Mouse (Mus musculus) heart, postnatal 25 days (tissue): ENCODE measurements around the gene Abcb11. TPM values are rescaled to one million over a fixed set of nuclear protein-coding genes. Genes with fewer than 3 reads are reported as not detected.
"Not testable (repeated sequence)": the region's sequence is repeated elsewhere in the genome, so short reads cannot be mapped to it uniquely, and the experiment has no call there.

Source experiments
- DNase-seq: peaks from one replicate; pipeline ENCODE4 v3.0.0; 2022; ENCODE audit warnings: low spot score
- intact Hi-C: fragments of 180-260 bp; cut with DNase I; formaldehyde crosslinking; loops from one replicate; pipeline ENCODE4 v1.15.1; 2025
- total RNA-seq, 2 experiments: library from RNA; stranded (reverse); gene quantifications; 2 replicates each; pipeline ENCODE4 v1.2.3; 2021

Gene Abcb11
- total RNA-seq: not detected

DNA sequence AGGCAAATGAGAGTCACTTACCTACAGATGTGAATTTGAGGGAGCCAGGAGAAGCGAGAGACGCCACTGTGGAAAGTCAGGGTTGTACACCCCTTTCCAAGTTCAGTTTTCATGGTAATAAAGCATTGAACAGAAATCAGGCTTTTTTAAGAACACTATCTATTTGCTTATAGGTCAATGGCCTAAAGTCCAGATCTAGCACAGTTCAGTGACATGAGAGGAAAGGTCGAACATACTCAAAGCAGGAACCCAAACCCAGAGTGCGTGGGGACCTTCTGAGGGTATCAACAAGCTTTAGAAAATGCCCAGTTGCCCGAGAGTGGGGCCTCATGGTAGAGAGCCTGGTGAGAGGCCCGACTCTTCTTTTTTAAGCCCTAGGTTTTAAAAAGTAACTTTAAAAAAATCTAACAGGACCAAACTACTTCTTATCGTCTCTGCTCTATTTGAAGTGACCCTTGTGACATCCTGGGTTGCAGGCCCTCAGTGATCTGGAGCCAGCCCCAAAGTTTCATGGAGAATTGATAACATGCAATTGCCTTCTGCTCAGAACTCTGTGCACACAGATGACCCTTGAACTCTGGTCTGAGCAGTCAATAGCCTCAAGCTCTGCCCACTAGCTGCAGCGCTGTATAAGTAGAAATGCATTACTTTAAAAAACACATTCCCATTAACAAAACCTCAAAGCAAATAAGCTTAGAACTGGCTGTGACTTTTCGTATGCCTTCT lies at the start of gene Abcb11:
Gene Abcb11, minus strand, starts transcription at position 121 of the 726 bp plus-strand sequence.
- intact Hi-C loops: no loop called here
- no peak for DNase-seq

DNA sequence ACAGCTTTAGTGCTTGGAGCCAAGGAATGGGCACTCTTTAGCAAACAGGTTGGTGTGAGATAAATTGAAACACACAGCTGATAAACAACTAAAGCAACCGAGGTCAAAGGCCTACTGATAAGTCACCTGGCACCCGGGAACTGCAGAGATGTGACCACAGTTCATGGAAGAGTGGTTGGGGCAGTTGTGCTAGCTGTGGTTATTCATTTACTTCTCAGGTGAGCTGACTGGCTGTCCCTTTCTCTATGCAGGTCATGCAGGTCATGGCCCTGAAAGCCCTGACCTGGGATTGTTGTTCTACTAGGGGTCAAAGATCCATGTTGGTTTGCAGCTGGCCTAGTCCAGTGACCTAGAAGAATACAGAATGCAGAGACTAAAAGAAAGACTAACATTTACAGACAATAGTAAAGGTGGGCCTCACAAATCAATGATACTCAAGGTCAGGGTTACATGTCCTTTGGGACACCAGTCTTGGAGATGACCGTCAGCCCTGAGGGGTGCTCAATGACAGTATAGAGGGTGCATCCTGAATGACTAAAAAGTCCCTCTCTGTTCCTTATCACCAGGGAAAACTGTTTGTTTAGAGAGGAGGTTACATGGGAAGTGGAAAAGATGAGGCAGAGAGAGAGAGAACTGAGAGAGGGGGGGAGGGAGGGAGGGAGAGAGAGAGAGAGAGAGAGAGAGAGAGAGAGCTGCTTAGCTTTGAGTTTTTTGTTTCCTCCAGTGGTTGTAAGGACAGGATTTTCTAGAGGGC lies 43.9 kb upstream of the Abcb11 start:
- intact Hi-C loops: no loop called here
- DNase-seq: no peak

DNA sequence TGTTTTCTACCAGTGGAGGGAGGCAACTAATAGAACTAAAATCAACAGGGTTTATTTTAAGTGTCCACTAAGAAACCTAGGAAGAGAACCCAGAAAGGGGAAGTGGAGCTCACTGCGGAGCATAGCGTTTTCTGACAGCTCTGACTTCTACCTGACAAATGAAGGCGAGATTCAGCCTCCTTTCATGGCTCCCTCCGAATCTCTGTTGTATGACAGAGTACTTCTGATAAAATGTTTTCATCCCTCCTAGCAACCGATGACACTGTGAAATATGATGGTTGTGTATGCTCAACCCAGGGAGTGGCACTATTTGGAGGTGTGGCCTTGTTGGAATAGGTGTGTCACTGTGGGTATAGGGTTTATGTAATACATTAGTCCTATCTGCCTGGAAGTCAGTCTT lies 40.4 kb upstream of the Abcb11 start:
- intact Hi-C loops: no loop called here
- DNase-seq: no peak

GRCm38 (mm10) chr2:69381740-69382139 lies 39.3 kb upstream of the Abcb11 start:
- no peak for DNase-seq
- intact Hi-C loops: no loop called here

DNA sequence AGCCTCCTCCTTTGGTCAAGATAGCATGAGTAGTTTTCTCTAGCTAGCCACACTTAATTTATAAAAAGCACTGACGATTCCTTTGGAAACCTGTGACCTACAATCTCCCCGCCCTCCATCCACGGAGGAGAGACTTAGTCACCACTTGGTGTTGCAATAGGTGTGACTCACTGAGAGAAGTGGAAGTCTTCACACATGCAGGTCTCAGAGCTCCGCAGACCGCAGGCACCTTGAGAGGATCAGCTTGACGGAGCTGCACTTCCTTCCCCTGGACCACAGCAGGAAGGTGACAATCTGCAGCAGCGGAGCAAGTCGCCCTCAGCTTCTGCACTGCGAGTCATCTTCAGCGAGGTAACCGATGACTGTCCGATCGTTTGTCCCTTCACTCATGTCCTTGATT lies 37.9 kb upstream of the Abcb11 start, which contains the start of gene Dhrs9:
Gene Dhrs9, plus strand, starts transcription at position 165 of the 400 bp plus-strand sequence.
- intact Hi-C loops: no loop called here
- DNase-seq: no peak

GRCm38 (mm10) chr2:69379801-69380200 lies 37.4 kb upstream of the Abcb11 start:
- no peak for DNase-seq
- intact Hi-C loops: no loop called here

GRCm38 (mm10) chr2:69376780-69377179 lies 34.4 kb upstream of the Abcb11 start:
- no peak for DNase-seq
- intact Hi-C loops: no loop called here

DNA sequence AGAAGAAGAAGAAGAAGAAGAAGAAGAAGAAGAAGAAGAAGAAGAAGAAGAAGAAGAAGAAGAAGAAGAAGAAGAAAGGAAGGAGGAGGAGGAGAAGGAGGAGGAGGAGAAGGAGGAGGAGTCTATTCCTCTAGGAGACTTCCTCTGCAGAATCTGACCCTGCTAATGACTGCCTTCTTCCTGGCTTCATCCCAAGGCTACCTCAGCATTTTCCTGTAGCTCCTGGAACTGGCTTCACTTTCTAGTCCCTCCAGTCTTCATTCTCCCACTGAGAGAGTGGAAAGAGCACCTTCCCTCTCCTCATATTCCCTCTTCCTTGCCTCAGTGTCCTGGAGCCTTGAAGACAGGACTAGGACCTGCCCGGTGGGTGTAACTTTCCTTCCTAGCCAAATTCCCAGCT lies 22.9 kb upstream of the Abcb11 start:
- intact Hi-C loops: no loop called here

DNA sequence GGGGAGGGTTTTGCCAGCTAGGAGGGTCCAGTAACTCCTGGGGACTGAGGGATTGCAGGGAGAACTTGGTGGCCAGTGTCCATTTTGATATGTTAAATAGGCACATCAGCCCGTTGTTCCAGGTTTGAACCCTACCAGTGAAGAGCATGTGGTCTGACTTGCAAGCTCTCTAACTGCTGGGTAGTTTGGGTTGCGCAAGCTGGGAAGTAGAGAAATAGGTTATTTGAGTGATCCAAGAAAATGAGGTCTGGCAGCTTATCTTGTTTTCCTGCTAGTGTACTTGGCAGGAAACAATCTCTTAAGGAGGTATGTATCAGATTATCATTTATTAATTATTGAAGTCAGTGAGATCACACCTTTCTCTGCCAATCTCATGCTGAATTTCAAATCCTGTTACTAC lies 22.4 kb upstream of the Abcb11 start:
- DNase-seq: no peak

More for the DNA sequence above, 22.9 kb upstream of the Abcb11 start:
- DNase-seq: no peak

DNA sequence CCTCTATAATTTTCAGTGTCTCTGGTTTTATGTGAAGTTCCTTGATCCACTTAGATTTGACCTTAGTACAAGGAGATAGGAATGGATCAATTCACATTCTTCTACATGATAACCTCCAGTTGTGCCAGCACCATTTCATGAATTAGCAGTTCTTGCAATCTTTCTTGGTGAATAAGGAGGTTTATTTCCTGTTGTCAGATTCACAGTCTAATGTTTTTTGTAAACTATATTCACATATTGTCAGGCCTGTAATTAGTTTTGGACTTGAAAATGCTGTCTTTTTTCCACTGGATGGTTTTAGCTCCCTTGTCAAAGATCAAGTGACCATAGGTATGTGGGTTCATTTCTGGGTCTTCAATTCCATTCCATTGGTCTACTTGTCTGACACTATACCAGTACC lies 13.0 kb upstream of the Abcb11 start:
- intact Hi-C loops, DNase-seq: not testable (repeated sequence)

More for the DNA sequence above, 22.4 kb upstream of the Abcb11 start:
- intact Hi-C loops: no loop called here

DNA sequence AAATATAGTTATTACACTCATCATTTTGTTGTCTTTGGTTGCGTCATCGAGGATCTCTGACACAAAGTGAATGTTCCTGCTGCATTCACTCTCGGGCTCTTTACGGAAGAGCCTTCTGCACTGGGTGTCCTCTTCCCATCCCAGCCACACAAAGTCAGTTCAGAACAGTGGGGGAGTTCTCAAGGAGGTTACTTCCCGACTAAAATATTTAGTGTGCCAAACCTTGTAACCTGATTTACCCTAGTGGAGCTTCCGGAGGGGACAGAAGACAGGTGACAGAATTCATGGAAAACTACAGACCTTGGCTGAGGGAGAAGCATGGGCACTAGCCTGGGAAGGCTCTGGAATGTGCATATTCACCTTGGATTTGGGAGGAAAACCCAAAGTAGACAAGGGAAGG lies 910 bp downstream of the Abcb11 start:
- no peak for DNase-seq
- intact Hi-C loops: no loop called here

DNA sequence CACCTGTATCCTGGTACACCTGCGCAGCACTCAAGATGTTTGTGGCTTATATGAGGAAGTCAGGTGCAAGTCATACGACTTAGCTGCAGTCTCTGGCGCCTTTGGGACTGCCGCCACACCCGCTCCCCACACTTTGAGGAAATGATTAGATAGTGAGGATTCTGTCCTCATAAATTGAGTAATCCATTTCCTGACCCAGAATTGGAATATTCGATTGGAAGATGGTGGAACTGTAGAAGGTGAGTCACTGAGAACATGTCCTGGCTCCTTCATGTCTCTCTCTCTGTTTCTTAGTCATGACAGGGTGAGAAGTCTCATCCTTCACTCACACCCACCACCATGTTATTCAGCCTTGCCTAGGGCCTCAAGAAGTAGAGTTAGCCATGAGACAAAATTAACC lies 10.9 kb downstream of the Abcb11 start:
- DNase-seq, intact Hi-C loops: not testable (repeated sequence)

- intact Hi-C loops: loop anchor here (5.0 kb wide), 1 partner anchor 51 kb away; no protein-coding TSS in a partner anchor
- no peak for DNase-seq
Measured at GRCm38 (mm10) chr2:69328509-69329163, 13.8 kb downstream of the Abcb11 start.

GRCm38 (mm10) chr2:69324881-69325660 lies 17.3 kb downstream of the Abcb11 start:
- no peak for DNase-seq
- intact Hi-C loops: loop anchor here (5.0 kb wide), 1 partner anchor 48 kb away; no protein-coding TSS in a partner anchor

DNA sequence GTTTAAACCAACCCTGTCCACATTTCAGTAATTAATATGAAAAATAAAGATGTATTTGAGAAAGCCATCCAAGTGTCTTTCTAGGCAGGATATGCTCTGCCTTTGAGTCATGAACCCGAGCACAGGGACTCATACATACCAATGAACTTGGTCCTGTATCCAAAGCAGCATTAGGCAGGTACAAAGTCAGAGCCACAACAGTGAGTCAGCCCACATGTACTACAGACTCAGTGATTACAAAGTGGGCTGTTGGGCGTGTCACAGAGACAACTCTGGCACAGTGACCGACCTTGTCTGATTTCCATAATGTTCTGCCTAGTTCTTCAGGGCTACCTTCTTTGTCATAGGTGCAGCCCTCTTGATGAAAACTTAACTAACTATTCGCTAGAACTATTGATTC lies 19.4 kb downstream of the Abcb11 start:
- intact Hi-C loops: no loop called here
- no peak for DNase-seq

DNA sequence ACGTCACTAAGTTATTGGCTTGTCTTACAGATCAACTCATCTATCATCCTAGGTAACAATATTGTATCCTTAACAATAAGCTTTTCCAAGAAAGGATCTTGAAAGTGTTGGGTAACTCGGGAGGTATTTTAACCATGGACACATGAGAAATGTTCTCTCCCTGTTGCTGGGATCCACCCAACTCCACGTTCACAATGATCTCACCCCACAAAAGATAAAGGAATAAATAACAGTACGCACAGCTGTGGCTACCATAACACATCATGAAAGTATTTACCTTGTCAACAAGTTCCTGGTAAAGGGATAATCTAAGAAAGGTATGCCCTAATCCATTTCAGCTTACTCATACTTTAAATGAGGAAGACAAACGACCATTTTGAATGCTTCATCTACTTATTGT lies 21.0 kb downstream of the Abcb11 start:
- DNase-seq: no peak
- intact Hi-C loops: no loop called here

DNA sequence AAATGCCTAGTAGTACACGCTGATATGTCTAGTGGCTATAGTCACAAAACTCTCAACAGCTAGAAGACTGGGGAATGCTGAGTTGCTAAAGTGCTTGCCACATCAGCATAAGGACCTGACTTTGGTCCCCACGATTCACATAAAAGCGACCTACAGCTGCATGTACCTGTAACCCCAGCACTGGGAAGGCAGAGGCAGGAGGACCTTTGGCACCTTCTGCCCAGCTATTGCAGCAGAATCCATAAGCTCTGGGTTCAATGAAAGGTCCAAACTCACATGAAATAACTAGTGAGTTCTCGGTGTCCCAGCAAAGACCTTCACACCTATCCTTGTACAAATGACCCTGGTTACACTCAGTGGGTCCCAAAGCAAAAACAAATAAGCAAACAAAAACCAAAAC lies 31.1 kb downstream of the Abcb11 start:
- DNase-seq: no peak
- intact Hi-C loops: no loop called here

- no peak for DNase-seq
- intact Hi-C loops: no loop called here
Measured at GRCm38 (mm10) chr2:69308136-69308535, 34.3 kb downstream of the Abcb11 start.

GRCm38 (mm10) chr2:69300568-69300967 lies 41.8 kb downstream of the Abcb11 start:
- DNase-seq, intact Hi-C loops: not testable (repeated sequence)

GRCm38 (mm10) chr2:69294508-69294907 lies 47.9 kb downstream of the Abcb11 start:
- intact Hi-C loops: no loop called here
- DNase-seq: no peak
